Mouse (Mus musculus): Measurements from ENCODE around the gene Glod4. TPM values are rescaled to one million over a fixed set of nuclear protein-coding genes. Genes with fewer than 3 reads are reported as not detected.
A peak's percentile ranks its signal among the peaks of the same experiment; 100 is the strongest.
"Not testable (repeated sequence)": the region's sequence is repeated elsewhere in the genome, so short reads cannot be mapped to it uniquely, and the experiment has no call there.

Gene Glod4
- polyA plus RNA-seq, 1 experiment from 2014 or later: 152 TPM

- H3K4me3 ChIP-seq (ENCODE audit: low read depth, low read length); H3K27me3 ChIP-seq (ENCODE audit: control insufficient read depth, insufficient read depth, low read length); H3K9ac ChIP-seq (replicated peaks; ENCODE audit: low read length); H3K27ac ChIP-seq (replicated peaks; ENCODE audit: low read depth, low read length); DNase-seq (ENCODE audit: low spot score); H3K4me1 ChIP-seq (ENCODE audit: control insufficient read depth, insufficient read depth, low read length); H3K9me3 ChIP-seq (replicated peaks; ENCODE audit: control insufficient read depth, low read length); H3K4me2 ChIP-seq (ENCODE audit: low read depth, low read length); ATAC-seq (replicated peaks; ENCODE audit: insufficient number of reproducible peaks, low FRiP score, low TSS enrichment, low read depth): not testable (repeated sequence)
- H3K36me3 ChIP-seq (replicated peaks; ENCODE audit: control insufficient read depth, insufficient read depth, low read depth, low read length): peaks cover 12% of the 10 kb centered on the region
- WGBS: 92% methylated on average over 3 of the region's 6 CpGs
These were observed 31.9 kb downstream of the Glod4 start for GRCm38 (mm10) chr11:76211595-76211994.

DNA sequence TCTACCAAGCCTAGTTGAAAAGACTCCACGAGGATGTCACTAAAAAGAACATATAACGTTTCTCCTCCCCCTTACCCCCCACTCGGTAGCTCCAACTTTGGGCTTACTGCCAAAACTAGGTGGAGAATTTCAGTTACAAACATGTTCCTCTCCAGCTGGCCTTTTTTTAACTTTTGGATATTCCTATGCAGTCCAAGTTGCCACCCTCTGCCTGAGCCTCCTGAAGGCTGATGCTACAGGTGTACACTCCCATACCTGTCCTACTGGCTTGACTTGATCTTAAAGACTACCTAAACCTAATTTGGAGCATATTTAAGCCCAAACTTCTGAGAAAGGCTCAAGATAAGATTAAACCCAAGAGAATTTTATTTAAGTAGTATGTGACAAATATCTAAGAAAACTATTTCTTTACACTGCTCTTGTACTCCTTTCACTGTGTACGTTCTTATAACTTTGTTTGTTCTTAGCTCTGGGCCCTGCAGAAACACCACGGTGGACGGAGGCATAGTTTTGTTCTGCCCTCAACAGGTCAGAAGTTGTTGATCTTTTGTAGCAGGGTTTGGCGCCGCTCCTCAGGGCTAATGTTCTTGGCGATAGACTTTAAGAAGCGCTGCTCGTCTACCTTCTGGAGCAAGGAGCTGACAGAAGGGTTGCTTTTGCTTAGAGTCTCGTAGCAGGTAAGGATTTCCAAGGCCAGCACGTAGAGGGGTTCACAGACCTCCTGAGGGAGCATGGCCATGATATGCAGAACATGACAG lies 33.1 kb downstream of the Glod4 start:
- no peak overlapping the region for H3K27ac ChIP-seq (replicated peaks; ENCODE audit: low read depth, low read length)
- H3K4me2 ChIP-seq (ENCODE audit: low read depth, low read length): no peak overlapping the region
- no peaks in the 10 kb centered on the region for H3K4me1 ChIP-seq (ENCODE audit: control insufficient read depth, insufficient read depth, low read length)
- DNase-seq (ENCODE audit: low spot score): no peak
- 89% methylated on average over 13 of the region's 13 CpGs for WGBS
- H3K27me3 ChIP-seq (ENCODE audit: control insufficient read depth, insufficient read depth, low read length): no peaks in the 10 kb centered on the region
- H3K36me3 ChIP-seq (replicated peaks; ENCODE audit: control insufficient read depth, insufficient read depth, low read depth, low read length): peaks cover 12% of the 10 kb centered on the region
- no peak for ATAC-seq (replicated peaks; ENCODE audit: insufficient number of reproducible peaks, low FRiP score, low TSS enrichment, low read depth)
- no peak overlapping the region for H3K4me3 ChIP-seq (ENCODE audit: low read depth, low read length)
- no peak overlapping the region for H3K9ac ChIP-seq (replicated peaks; ENCODE audit: low read length)
- H3K9me3 ChIP-seq (replicated peaks; ENCODE audit: control insufficient read depth, low read length): no peaks in the 10 kb centered on the region

GRCm38 (mm10) chr11:76206793-76207192 lies 36.7 kb downstream of the Glod4 start:
- H3K9me3 ChIP-seq (replicated peaks; ENCODE audit: control insufficient read depth, low read length): no peaks in the 10 kb centered on the region
- H3K4me1 ChIP-seq (ENCODE audit: control insufficient read depth, insufficient read depth, low read length): no peaks in the 10 kb centered on the region; the same call in 1 of the 2 replicates
- H3K36me3 ChIP-seq (replicated peaks; ENCODE audit: control insufficient read depth, insufficient read depth, low read depth, low read length): peaks cover 4% of the 10 kb centered on the region
- H3K4me2 ChIP-seq (ENCODE audit: low read depth, low read length): no peak overlapping the region
- H3K27ac ChIP-seq (replicated peaks; ENCODE audit: low read depth, low read length): no peak overlapping the region
- no peak overlapping the region for H3K4me3 ChIP-seq (ENCODE audit: low read depth, low read length)
- ATAC-seq (replicated peaks; ENCODE audit: insufficient number of reproducible peaks, low FRiP score, low TSS enrichment, low read depth): no peak
- no peak for DNase-seq (ENCODE audit: low spot score)
- WGBS: 92% methylated on average over 5 of the region's 5 CpGs
- no peak overlapping the region for H3K9ac ChIP-seq (replicated peaks; ENCODE audit: low read length)
- H3K27me3 ChIP-seq (ENCODE audit: control insufficient read depth, insufficient read depth, low read length): no peaks in the 10 kb centered on the region

GRCm38 (mm10) chr11:76201761-76202674 lies 41.5 kb downstream of the Glod4 start:
- H3K4me2 ChIP-seq (ENCODE audit: low read depth, low read length): peak overlapping the region; percentile 93
- peak overlapping the region; percentile 83 for H3K4me3 ChIP-seq (ENCODE audit: low read depth, low read length)
- WGBS: under 1% methylated on average over 70 of the region's 90 CpGs
- peak overlapping the region; percentile 91 for H3K9ac ChIP-seq (replicated peaks; ENCODE audit: low read length)
- no peaks in the 10 kb centered on the region for H3K9me3 ChIP-seq (replicated peaks; ENCODE audit: control insufficient read depth, low read length)
- H3K27me3 ChIP-seq (ENCODE audit: control insufficient read depth, insufficient read depth, low read length): no peaks in the 10 kb centered on the region
- H3K4me1 ChIP-seq (ENCODE audit: control insufficient read depth, insufficient read depth, low read length): no peaks in the 10 kb centered on the region; the same call in 1 of the 2 replicates
- peak; percentile 87 for DNase-seq (ENCODE audit: low spot score)
- peak; percentile 98 for ATAC-seq (replicated peaks; ENCODE audit: insufficient number of reproducible peaks, low FRiP score, low TSS enrichment, low read depth)
- no peaks in the 10 kb centered on the region for H3K36me3 ChIP-seq (replicated peaks; ENCODE audit: control insufficient read depth, insufficient read depth, low read depth, low read length)
- peak overlapping the region; percentile 73; the same call in 1 of the 2 replicates for H3K27ac ChIP-seq (replicated peaks; ENCODE audit: low read depth, low read length)

- Histone ChIP-seq H3K27me3 (ENCODE audit: control insufficient read depth, insufficient read depth, low read length) (no peaks in the 10 kb centered on the region), H3K4me1 (ENCODE audit: control insufficient read depth, insufficient read depth, low read length) (no peaks in the 10 kb centered on the region; the same call in 1 of the 2 replicates), H3K27ac (replicated peaks; ENCODE audit: low read depth, low read length) (no peak overlapping the region), H3K9ac (replicated peaks; ENCODE audit: low read length) (no peak overlapping the region), H3K4me3 (ENCODE audit: low read depth, low read length) (no peak overlapping the region), H3K9me3 (replicated peaks; ENCODE audit: control insufficient read depth, low read length) (no peaks in the 10 kb centered on the region), H3K4me2 (ENCODE audit: low read depth, low read length) (no peak overlapping the region), H3K36me3 (replicated peaks; ENCODE audit: control insufficient read depth, insufficient read depth, low read depth, low read length) (no peaks in the 10 kb centered on the region)
- DNase-seq (ENCODE audit: low spot score) (no peak), ATAC-seq (replicated peaks; ENCODE audit: insufficient number of reproducible peaks, low FRiP score, low TSS enrichment, low read depth) (no peak)
- 59% methylated on average over 8 of the region's 8 CpGs for WGBS
These were observed 46.5 kb downstream of the Glod4 start for GRCm38 (mm10) chr11:76196977-76197469.

- Histone ChIP-seq H3K4me3 (ENCODE audit: low read depth, low read length) (no peak overlapping the region), H3K9me3 (replicated peaks; ENCODE audit: control insufficient read depth, low read length) (no peaks in the 10 kb centered on the region), H3K4me1 (ENCODE audit: control insufficient read depth, insufficient read depth, low read length) (no peaks in the 10 kb centered on the region; the same call in 1 of the 2 replicates), H3K4me2 (ENCODE audit: low read depth, low read length) (no peak overlapping the region), H3K27ac (replicated peaks; ENCODE audit: low read depth, low read length) (no peak overlapping the region), H3K36me3 (replicated peaks; ENCODE audit: control insufficient read depth, insufficient read depth, low read depth, low read length) (no peaks in the 10 kb centered on the region), H3K27me3 (ENCODE audit: control insufficient read depth, insufficient read depth, low read length) (no peaks in the 10 kb centered on the region), H3K9ac (replicated peaks; ENCODE audit: low read length) (no peak overlapping the region)
- WGBS: 71% methylated on average over 8 of the region's 8 CpGs
- no peak for DNase-seq (ENCODE audit: low spot score)
- ATAC-seq (replicated peaks; ENCODE audit: insufficient number of reproducible peaks, low FRiP score, low TSS enrichment, low read depth): no peak
These were observed 47.1 kb downstream of the Glod4 start for GRCm38 (mm10) chr11:76196275-76196976.

DNA sequence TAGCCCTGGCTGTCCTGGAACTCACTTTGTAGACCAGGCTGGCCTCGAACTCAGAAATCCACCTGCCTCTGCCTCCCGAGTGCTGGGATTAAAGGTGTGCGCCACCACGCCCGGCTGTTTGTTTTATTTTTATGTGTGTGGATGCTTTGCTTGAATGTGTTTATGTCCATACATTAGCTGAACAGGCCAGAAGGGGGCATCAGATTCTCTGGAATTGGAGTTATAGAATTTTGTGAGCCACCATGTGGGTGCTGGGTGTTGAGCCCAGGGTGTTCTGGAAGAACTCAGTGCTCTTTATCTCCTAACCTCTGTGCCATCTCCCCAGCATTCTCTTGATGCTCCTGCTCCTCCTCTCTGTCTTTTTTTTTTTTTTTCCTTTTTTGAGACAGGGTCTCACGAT lies 56.6 kb downstream of the Glod4 start:
- WGBS: 76% methylated on average over 6 of the region's 6 CpGs
- DNase-seq (ENCODE audit: low spot score): no peak
- no peak overlapping the region for H3K4me3 ChIP-seq (ENCODE audit: low read depth, low read length)
- no peak overlapping the region for H3K9ac ChIP-seq (replicated peaks; ENCODE audit: low read length)
- no peaks in the 10 kb centered on the region for H3K4me1 ChIP-seq (ENCODE audit: control insufficient read depth, insufficient read depth, low read length)
- H3K27ac ChIP-seq (replicated peaks; ENCODE audit: low read depth, low read length): no peak overlapping the region
- no peaks in the 10 kb centered on the region for H3K36me3 ChIP-seq (replicated peaks; ENCODE audit: control insufficient read depth, insufficient read depth, low read depth, low read length)
- H3K4me2 ChIP-seq (ENCODE audit: low read depth, low read length): no peak overlapping the region
- H3K27me3 ChIP-seq (ENCODE audit: control insufficient read depth, insufficient read depth, low read length): no peaks in the 10 kb centered on the region
- no peak for ATAC-seq (replicated peaks; ENCODE audit: insufficient number of reproducible peaks, low FRiP score, low TSS enrichment, low read depth)
- no peaks in the 10 kb centered on the region for H3K9me3 ChIP-seq (replicated peaks; ENCODE audit: control insufficient read depth, low read length)
